Mouse (Mus musculus): ENCODE data around the gene Ppara. TPM values are rescaled to one million over a fixed set of nuclear protein-coding genes. Genes with fewer than 3 reads are reported as not detected.

Ppara gene
- polyA plus RNA-seq, 1 experiment from 2014 or later: 0.31 TPM

MicroRNAs within 50 kb of the gene (microRNA counts, 519-probe panel; counts per million panel counts)
- 3,504 counts per million, percentile 19 among the panel's probes with 10 or more counts for microRNA mmu-let-7b
- microRNA mmu-let-7c: 6,395 counts per million, percentile 85 among the panel's probes with 10 or more counts

Small RNA genes lying within 50 kb of the gene (microRNA-seq; reads per million reads assigned to microRNA genes)
- gene Mirlet7b (ENCODE audit: insufficient number of aligned reads): 155 reads per million, percentile 41 among the genes with 10 or more reads in this experiment
- gene Mirlet7c-2 (ENCODE audit: insufficient number of aligned reads): 31.1 reads per million, percentile 20 among the genes with 10 or more reads in this experiment

Other genes with a start within 250 kb of the Ppara start
- gene 7530416G11Rik, start 231.8 kb upstream of the Ppara start, polyA plus RNA-seq (2014; fragmentation: Nextera tagmentation; extraction: Ambion mirVana): not detected in 2 replicates
- gene Wnt7b, start 152.5 kb upstream of the Ppara start, polyA plus RNA-seq (2014; fragmentation: Nextera tagmentation; extraction: Ambion mirVana): 146 and 153 TPM in 2 replicates
- gene Cdpf1, start 76.7 kb downstream of the Ppara start, polyA plus RNA-seq (2014; fragmentation: Nextera tagmentation; extraction: Ambion mirVana): 20.6 and 20.7 TPM in 2 replicates
- gene Pkdrej, start 86.8 kb downstream of the Ppara start, polyA plus RNA-seq (2014; fragmentation: Nextera tagmentation; extraction: Ambion mirVana): 0.05 TPM in 1 of 2 replicates, not detected in the other
- 2.5 and 2.8 TPM in 2 replicates for gene Ttc38, start 97.3 kb downstream of the Ppara start, polyA plus RNA-seq (2014; fragmentation: Nextera tagmentation; extraction: Ambion mirVana)
- gene Gtse1, start 124.8 kb downstream of the Ppara start, polyA plus RNA-seq (2014; fragmentation: Nextera tagmentation; extraction: Ambion mirVana): 60.8 and 62.7 TPM in 2 replicates
- gene Trmu, start 144.3 kb downstream of the Ppara start, polyA plus RNA-seq (2014; fragmentation: Nextera tagmentation; extraction: Ambion mirVana): 35.7 and 38.6 TPM in 2 replicates